Mouse (Mus musculus): ENCODE measurements around the gene Ldhc. TPM values are rescaled to one million over a fixed set of nuclear protein-coding genes. Genes with fewer than 3 reads are reported as not detected.

The Ldhc gene
- polyA plus RNA-seq, 1 experiment from 2014 or later = not detected

Other genes starting within 250 kb of the Ldhc start
- 14.3 and 16.9 TPM in 2 replicates for gene Sergef, start 221.4 kb upstream of the Ldhc start, polyA plus RNA-seq (2015; fragmentation: Nextera tagmentation; extraction: Ambion mirVana)
- gene Tph1, start 188.7 kb upstream of the Ldhc start, polyA plus RNA-seq (2015; fragmentation: Nextera tagmentation; extraction: Ambion mirVana) = 0.97 and 1.2 TPM in 2 replicates
- 24.6 and 26.9 TPM in 2 replicates for gene Saal1, start 150.5 kb upstream of the Ldhc start, polyA plus RNA-seq (2015; fragmentation: Nextera tagmentation; extraction: Ambion mirVana)
- 0.88 and 1.0 TPM in 2 replicates for gene Saa3, start 145.5 kb upstream of the Ldhc start, polyA plus RNA-seq (2015; fragmentation: Nextera tagmentation; extraction: Ambion mirVana)
- 0.06 and 0.10 TPM in 2 replicates for gene Saa4, start 128.6 kb upstream of the Ldhc start, polyA plus RNA-seq (2015; fragmentation: Nextera tagmentation; extraction: Ambion mirVana)
- 0.42 and 0.77 TPM in 2 replicates for gene Saa1, start 118.2 kb upstream of the Ldhc start, polyA plus RNA-seq (2015; fragmentation: Nextera tagmentation; extraction: Ambion mirVana)
- 0.30 TPM in 1 of 2 replicates, not detected in the other for gene Saa2, start 109.4 kb upstream of the Ldhc start, polyA plus RNA-seq (2015; fragmentation: Nextera tagmentation; extraction: Ambion mirVana)
- 23.2 and 23.3 TPM in 2 replicates for gene Hps5, start 65.1 kb upstream of the Ldhc start, polyA plus RNA-seq (2015; fragmentation: Nextera tagmentation; extraction: Ambion mirVana)
- gene Gtf2h1, start 65.1 kb upstream of the Ldhc start, polyA plus RNA-seq (2015; fragmentation: Nextera tagmentation; extraction: Ambion mirVana) = 63.3 and 72.8 TPM in 2 replicates
- gene Ldha, start 19.7 kb upstream of the Ldhc start, polyA plus RNA-seq (2015; fragmentation: Nextera tagmentation; extraction: Ambion mirVana) = 2,580 and 2,742 TPM in 2 replicates
- gene Tsg101, start 58.8 kb downstream of the Ldhc start, polyA plus RNA-seq (2015; fragmentation: Nextera tagmentation; extraction: Ambion mirVana) = 121 and 145 TPM in 2 replicates
- 10.3 and 11.2 TPM in 2 replicates for gene Uevld, start 97.3 kb downstream of the Ldhc start, polyA plus RNA-seq (2015; fragmentation: Nextera tagmentation; extraction: Ambion mirVana)
- gene Gm9999, start 122.4 kb downstream of the Ldhc start, polyA plus RNA-seq (2015; fragmentation: Nextera tagmentation; extraction: Ambion mirVana) = not detected in 2 replicates
- 16.5 and 17.2 TPM in 2 replicates for gene Spty2d1, start 147.2 kb downstream of the Ldhc start, polyA plus RNA-seq (2015; fragmentation: Nextera tagmentation; extraction: Ambion mirVana)
- gene Tmem86a, start 189.4 kb downstream of the Ldhc start, polyA plus RNA-seq (2015; fragmentation: Nextera tagmentation; extraction: Ambion mirVana) = 48.8 and 50.4 TPM in 2 replicates

Measured in intestine, embryonic 15.5 days (tissue).